Mouse (Mus musculus): ENCODE results near the gene Prickle1. TPM values are rescaled to one million over a fixed set of nuclear protein-coding genes. Genes with fewer than 3 reads are reported as not detected.
A peak's percentile ranks its signal among the peaks of the same experiment; 100 is the strongest.

Prickle1 gene
- polyA plus RNA-seq, 1 experiment from 2014 or later: 28.5 TPM

DNA sequence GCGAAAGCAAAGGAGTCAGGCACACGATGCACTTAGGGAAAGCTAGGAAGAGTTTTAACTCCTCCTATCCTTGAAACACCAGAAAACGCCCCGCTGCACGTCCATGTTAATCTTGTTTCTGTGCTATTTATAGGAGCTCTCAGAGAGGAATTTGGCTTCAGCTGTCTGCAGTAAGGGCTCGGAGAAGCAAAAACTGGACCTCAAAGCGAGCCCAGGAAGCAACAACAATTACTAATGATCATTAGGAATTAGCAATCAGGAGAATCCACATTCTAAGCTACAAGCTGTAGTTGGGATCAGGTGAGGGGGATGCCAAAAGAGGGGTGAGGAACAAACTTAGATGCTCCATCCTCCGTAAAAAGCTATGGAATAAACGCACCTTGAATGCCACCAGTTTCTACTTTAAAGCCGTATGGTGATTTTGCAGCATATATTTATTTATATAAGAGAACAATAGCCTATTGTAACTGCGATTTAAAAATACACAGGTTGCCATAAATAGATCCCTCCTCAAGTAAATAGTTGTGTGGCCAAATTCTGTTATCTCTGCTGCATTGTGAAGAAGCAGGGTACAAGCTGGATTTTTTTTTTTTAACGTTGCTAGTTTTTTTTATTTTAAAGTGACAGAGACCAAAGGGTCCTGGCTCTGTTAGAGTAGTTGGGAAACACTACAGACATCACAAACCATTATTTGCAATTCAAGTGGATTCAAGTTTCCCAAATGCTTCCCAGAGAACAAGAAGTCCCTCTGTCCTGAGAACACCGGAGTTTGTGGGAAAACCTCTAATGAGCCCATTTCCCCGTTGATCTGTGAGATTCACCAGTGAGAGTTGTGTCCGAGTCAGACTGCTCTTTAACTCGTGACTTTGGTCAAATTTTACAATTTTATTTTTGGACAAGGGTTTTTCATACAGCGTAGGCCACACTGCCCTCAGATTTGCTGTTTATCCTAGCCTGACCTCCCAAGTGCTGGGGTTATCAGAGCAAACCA is 75.6 kb downstream of the Prickle1 start:
- peak overlapping the region; percentile 89 for H3K27ac ChIP-seq (ENCODE audit: low read length)
- no peaks in the 10 kb centered on the region for H3K36me3 ChIP-seq (ENCODE audit: insufficient read depth, low read length)

DNA sequence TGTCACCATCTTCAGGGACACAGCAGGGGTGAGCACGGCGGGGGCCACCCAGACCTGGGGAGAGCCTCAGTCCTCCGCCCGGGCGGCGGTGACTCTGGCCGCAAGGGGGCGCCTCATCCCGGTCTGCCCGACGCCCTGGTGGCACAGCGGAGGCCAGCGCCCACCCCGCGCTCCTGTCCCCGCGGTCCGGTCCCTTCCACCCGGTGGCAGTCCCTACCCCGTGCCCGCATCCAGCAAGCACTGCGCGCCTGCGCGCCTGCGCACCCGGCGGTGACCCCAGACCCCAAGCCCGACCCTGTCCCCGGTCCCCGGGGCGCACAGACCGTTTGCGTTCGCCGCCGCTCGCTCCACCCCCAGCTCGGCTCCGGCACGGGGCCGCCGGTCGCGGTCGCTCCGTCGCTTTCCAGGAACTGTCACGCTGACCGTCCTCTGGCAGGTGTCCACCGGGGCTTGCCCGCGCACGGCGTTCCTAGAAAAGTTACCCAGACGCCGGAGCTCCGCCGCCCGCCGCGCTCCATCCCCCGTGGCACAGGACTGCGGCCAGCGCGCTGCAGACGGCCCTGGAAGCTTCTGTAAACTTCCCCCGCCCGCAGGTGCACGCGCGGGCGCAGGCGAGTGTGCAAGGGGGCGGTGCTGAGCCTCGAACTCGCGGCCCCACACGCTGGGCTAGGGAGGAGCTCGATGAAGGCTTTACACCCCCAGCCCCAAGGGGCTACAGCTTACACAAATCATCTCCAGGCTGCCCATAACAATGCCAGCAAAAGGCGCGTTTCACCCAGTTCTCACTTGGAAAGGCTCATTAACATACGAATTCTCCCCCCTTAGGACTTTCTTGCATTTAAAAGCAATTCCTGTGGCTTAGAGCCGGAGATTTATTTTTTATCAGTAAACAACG is 76.5 kb downstream of the Prickle1 start:
- H3K4me3 ChIP-seq (ENCODE audit: low read length): peak overlapping the region; percentile 82
- H3K27me3 ChIP-seq (ENCODE audit: insufficient read depth, low read length): peaks cover 4% of the 10 kb centered on the region; the same call in 1 of the 2 replicates
- WGBS: under 1% methylated on average over 85 of the region's 85 CpGs
- ATAC-seq (ENCODE audit: low FRiP score, low TSS enrichment): peak; percentile 92
- H3K36me3 ChIP-seq (ENCODE audit: insufficient read depth, low read length): no peaks in the 10 kb centered on the region
- H3K27ac ChIP-seq (ENCODE audit: low read length): peak overlapping the region; percentile 89
- H3K4me1 ChIP-seq (ENCODE audit: insufficient read depth, low read length): peaks cover 42% of the 10 kb centered on the region
- peak overlapping the region; percentile 86 for H3K9ac ChIP-seq (replicated peaks; ENCODE audit: low read length)
- peak overlapping the region; percentile 90 for H3K4me2 ChIP-seq (replicated peaks; ENCODE audit: low read depth, low read length)
- no peaks in the 10 kb centered on the region for H3K9me3 ChIP-seq (ENCODE audit: low read length)

More for the DNA sequence above, 75.6 kb downstream of the Prickle1 start:
- Histone ChIP-seq H3K9ac (replicated peaks; ENCODE audit: low read length) (peak overlapping the region; percentile 86), H3K9me3 (ENCODE audit: low read length) (no peaks in the 10 kb centered on the region), H3K4me3 (ENCODE audit: low read length) (peak overlapping the region; percentile 82), H3K4me1 (ENCODE audit: insufficient read depth, low read length) (peaks cover 34% of the 10 kb centered on the region), H3K4me2 (replicated peaks; ENCODE audit: low read depth, low read length) (peak overlapping the region; percentile 90), H3K27me3 (ENCODE audit: insufficient read depth, low read length) (peaks cover 4% of the 10 kb centered on the region; the same call in 1 of the 2 replicates)
- 14% methylated on average over 17 of the region's 17 CpGs for WGBS
- no peak for ATAC-seq (ENCODE audit: low FRiP score, low TSS enrichment)

DNA sequence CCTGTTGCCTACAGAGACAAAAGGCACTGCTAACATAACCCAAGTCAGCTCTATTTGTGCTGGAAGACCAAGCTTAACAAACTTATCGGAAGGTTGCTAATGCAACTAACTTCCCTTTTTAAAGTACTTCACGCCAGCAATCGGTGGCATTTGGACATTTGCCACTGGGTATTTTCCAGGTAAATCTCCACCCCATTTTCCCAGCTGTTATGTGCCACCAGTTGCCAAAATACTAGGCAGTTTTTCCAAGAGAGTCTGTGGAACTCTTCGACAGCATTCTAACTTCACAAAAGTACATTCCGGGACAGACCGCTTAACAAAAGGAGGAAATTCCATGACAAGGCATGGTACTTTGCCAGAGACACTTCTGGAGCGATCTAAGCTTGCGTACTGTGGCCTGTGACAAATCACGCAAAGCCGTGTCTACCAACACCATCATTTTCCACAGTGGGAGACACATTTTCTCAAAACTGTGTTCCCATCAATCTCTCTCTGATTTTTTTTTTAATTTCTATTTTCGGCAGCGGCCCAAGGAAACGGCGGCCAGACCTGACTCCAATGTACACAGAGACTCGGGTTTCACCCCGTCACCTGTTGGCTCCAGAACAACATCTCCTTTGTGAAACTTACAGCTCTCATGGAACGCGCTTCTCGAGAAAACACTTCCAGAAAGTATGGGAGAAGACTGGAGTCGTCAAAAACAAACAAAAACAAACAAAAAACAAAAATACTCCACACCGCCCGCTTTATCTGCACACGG is 77.4 kb downstream of the Prickle1 start:
- Histone ChIP-seq H3K9me3 (ENCODE audit: low read length) (no peaks in the 10 kb centered on the region), H3K27ac (ENCODE audit: low read length) (peak overlapping the region; percentile 89), H3K4me2 (replicated peaks; ENCODE audit: low read depth, low read length) (peak overlapping the region; percentile 90), H3K4me3 (ENCODE audit: low read length) (peak overlapping the region; percentile 82), H3K27me3 (ENCODE audit: insufficient read depth, low read length) (peaks cover 4% of the 10 kb centered on the region; the same call in 1 of the 2 replicates), H3K4me1 (ENCODE audit: insufficient read depth, low read length) (peaks cover 50% of the 10 kb centered on the region), H3K36me3 (ENCODE audit: insufficient read depth, low read length) (no peaks in the 10 kb centered on the region), H3K9ac (replicated peaks; ENCODE audit: low read length) (peak overlapping the region; percentile 86)
- peak; percentile 16; the same call in 1 of the 2 replicates for ATAC-seq (ENCODE audit: low FRiP score, low TSS enrichment)
- 4% methylated on average over 23 of the region's 23 CpGs for WGBS

DNA sequence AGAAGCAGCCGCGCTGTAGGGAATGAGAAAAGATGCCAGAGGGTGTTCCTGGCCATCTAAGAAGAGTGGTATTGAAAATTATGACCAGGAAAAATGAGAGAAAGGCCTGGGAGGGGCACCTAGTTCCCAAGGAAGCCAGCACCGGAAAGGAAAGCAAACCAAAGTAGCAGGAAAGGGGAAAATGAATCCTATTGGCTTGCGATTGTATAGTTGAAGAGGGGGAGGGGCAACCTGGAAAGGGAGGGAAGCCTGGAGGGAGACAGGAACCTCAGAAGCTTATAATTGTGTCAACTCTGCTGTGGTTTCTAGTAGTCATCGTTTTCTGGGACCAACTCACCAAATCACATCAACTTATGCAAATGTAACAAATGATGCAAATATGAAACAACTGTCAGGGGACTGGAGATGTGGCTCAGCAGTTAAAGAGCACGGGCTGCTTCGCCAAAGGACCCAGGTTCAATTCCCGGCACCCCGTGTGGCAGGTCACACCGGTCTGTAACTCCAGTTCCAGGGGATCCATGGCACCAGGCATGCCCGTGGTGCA is 78.6 kb downstream of the Prickle1 start:
- peak overlapping the region; percentile 90; the same call in 1 of the 2 replicates for H3K4me2 ChIP-seq (replicated peaks; ENCODE audit: low read depth, low read length)
- no peaks in the 10 kb centered on the region for H3K9me3 ChIP-seq (ENCODE audit: low read length)
- peaks cover 62% of the 10 kb centered on the region for H3K4me1 ChIP-seq (ENCODE audit: insufficient read depth, low read length)
- H3K27me3 ChIP-seq (ENCODE audit: insufficient read depth, low read length): peaks cover 4% of the 10 kb centered on the region; the same call in 1 of the 2 replicates
- H3K27ac ChIP-seq (ENCODE audit: low read length): peak overlapping the region; percentile 89; the same call in 1 of the 2 replicates
- peak overlapping the region; percentile 86; the same call in 1 of the 2 replicates for H3K9ac ChIP-seq (replicated peaks; ENCODE audit: low read length)
- 77% methylated on average over 11 of the region's 11 CpGs for WGBS
- H3K4me3 ChIP-seq (ENCODE audit: low read length): no peak overlapping the region
- no peak for ATAC-seq (ENCODE audit: low FRiP score, low TSS enrichment)
- no peaks in the 10 kb centered on the region for H3K36me3 ChIP-seq (ENCODE audit: insufficient read depth, low read length)

DNA sequence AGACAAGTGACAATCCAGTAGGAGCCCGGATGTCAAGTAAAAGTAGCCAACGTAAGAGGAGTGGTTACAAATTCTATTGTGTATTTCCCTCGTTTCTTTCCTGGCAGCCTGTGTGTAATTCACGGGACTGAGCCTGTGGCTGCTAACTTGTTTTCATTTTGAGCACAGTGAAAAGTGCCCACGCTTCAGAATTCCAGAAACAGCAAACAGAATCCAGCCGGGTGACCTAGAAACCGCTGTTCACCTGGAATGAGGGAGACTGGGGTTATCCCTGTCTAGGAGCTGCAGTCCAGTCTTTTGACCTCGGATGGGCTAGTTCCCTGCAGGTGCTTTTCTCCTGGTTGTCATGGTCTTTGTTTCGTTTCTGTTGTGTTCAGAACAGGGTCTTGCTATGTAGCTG is 80.4 kb downstream of the Prickle1 start:
- Histone ChIP-seq H3K36me3 (ENCODE audit: insufficient read depth, low read length) (no peaks in the 10 kb centered on the region), H3K27me3 (ENCODE audit: insufficient read depth, low read length) (no peaks in the 10 kb centered on the region), H3K27ac (ENCODE audit: low read length) (peak overlapping the region; percentile 47; the same call in 1 of the 2 replicates), H3K9ac (replicated peaks; ENCODE audit: low read length) (no peak overlapping the region), H3K4me1 (ENCODE audit: insufficient read depth, low read length) (peaks cover 58% of the 10 kb centered on the region), H3K4me2 (replicated peaks; ENCODE audit: low read depth, low read length) (no peak overlapping the region), H3K9me3 (ENCODE audit: low read length) (no peaks in the 10 kb centered on the region), H3K4me3 (ENCODE audit: low read length) (no peak overlapping the region)
- 66% methylated on average over 9 of the region's 9 CpGs for WGBS
- no peak for ATAC-seq (ENCODE audit: low FRiP score, low TSS enrichment)

DNA sequence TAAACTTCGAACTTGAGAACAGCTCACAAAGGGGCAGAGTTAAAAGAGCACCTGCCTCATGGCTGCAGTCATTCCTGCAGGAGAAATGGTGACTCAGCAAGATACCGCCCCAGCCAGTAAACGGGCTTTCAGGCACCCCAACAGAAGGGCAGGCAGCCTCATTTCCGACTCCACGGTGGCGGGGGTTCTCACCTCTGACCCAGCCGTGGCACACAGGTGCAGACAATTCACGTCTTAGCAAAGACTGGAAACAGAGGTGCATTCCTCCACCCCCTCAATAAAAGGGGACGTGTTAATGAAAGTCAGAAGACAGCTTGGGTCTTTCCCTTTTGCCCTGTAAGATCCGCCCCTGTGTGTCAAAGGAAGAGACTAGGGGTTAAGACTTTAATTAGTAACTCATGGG is 81.8 kb downstream of the Prickle1 start:
- H3K4me3 ChIP-seq (ENCODE audit: low read length): peak overlapping the region; percentile 30
- ATAC-seq (ENCODE audit: low FRiP score, low TSS enrichment): peak; percentile 47
- H3K9me3 ChIP-seq (ENCODE audit: low read length): no peaks in the 10 kb centered on the region
- H3K9ac ChIP-seq (replicated peaks; ENCODE audit: low read length): peak overlapping the region; percentile 45; the same call in 1 of the 2 replicates
- peak overlapping the region; percentile 38; the same call in 1 of the 2 replicates for H3K4me2 ChIP-seq (replicated peaks; ENCODE audit: low read depth, low read length)
- peak overlapping the region; percentile 50; the same call in 1 of the 2 replicates for H3K27ac ChIP-seq (ENCODE audit: low read length)
- 17% methylated on average over 10 of the region's 10 CpGs for WGBS
- H3K36me3 ChIP-seq (ENCODE audit: insufficient read depth, low read length): peaks cover 7% of the 10 kb centered on the region; the same call in 1 of the 2 replicates
- peaks cover 52% of the 10 kb centered on the region for H3K4me1 ChIP-seq (ENCODE audit: insufficient read depth, low read length)
- no peaks in the 10 kb centered on the region for H3K27me3 ChIP-seq (ENCODE audit: insufficient read depth, low read length)

DNA sequence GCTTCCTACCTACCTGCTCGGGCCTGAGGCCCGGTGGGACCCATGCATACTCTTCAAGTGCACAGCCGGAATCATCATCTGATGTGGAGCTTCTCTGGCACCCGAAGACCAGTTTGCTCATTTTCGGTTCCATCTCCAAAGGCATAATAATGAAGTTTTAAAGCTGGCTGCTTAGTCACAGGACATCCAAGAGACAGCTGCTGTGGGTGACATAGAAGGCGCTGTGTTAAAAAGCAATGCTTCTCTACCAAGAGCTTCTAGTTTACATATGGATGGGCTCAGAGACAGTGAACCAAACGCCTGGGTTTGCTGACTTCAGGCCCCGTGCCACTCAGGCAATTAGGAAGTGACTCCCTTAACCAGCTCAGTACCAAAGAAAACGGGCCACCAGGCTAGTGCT is 83.3 kb downstream of the Prickle1 start:
- no peak for ATAC-seq (ENCODE audit: low FRiP score, low TSS enrichment)
- Histone ChIP-seq H3K4me2 (replicated peaks; ENCODE audit: low read depth, low read length) (no peak overlapping the region), H3K4me3 (ENCODE audit: low read length) (no peak overlapping the region), H3K9ac (replicated peaks; ENCODE audit: low read length) (no peak overlapping the region), H3K4me1 (ENCODE audit: insufficient read depth, low read length) (peaks cover 43% of the 10 kb centered on the region), H3K36me3 (ENCODE audit: insufficient read depth, low read length) (peaks cover 22% of the 10 kb centered on the region), H3K27ac (ENCODE audit: low read length) (no peak overlapping the region), H3K9me3 (ENCODE audit: low read length) (no peaks in the 10 kb centered on the region), H3K27me3 (ENCODE audit: insufficient read depth, low read length) (no peaks in the 10 kb centered on the region)
- 41% methylated on average over 9 of the region's 9 CpGs for WGBS

DNA sequence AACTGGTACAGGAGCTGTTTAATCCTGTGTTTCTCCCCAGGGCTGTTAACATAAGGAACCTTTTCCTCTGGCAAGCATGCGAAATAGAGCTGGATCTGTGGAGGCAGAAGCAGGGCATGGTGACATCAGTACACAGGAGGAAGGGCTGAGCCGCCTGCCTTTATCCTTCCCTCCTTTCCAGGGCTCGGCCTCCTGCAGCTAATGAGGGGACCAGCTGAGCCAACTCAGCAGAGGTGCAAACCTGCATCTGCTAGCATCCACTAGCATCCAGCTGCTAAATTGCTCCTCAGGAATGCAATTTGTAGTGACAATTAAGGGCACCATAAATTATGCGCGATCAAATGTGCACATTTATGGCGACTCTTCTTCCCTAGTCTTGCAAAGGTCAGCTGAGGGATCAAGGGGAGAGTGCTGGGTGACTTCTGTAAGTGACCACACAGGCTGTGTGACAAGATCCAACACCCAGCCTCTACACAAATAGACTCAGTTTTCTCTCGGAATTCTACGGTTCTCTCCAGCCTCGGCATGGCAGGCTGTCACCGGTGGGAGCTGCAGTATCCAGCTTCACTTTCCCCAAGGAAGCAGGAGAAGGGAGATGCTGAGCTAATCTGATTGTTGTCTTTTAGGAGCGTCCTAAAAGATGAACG is 84.9 kb downstream of the Prickle1 start:
- H3K4me3 ChIP-seq (ENCODE audit: low read length): no peak overlapping the region
- peaks cover 38% of the 10 kb centered on the region for H3K4me1 ChIP-seq (ENCODE audit: insufficient read depth, low read length)
- no peak overlapping the region for H3K4me2 ChIP-seq (replicated peaks; ENCODE audit: low read depth, low read length)
- ATAC-seq (ENCODE audit: low FRiP score, low TSS enrichment): peak; percentile 53
- no peaks in the 10 kb centered on the region for H3K27me3 ChIP-seq (ENCODE audit: insufficient read depth, low read length)
- no peaks in the 10 kb centered on the region for H3K9me3 ChIP-seq (ENCODE audit: low read length)
- H3K27ac ChIP-seq (ENCODE audit: low read length): no peak overlapping the region
- no peak overlapping the region for H3K9ac ChIP-seq (replicated peaks; ENCODE audit: low read length)
- WGBS: 25% methylated on average over 12 of the region's 12 CpGs
- peaks cover 31% of the 10 kb centered on the region for H3K36me3 ChIP-seq (ENCODE audit: insufficient read depth, low read length)

Measured in kidney, embryonic 16.5 days (tissue).